Mouse (Mus musculus): Measurements from ENCODE around the gene Cd109. TPM values are rescaled to one million over a fixed set of nuclear protein-coding genes. Genes with fewer than 3 reads are reported as not detected.

Gene Cd109
- total and polyA plus RNA-seq, 3 experiments, result not detected

GRCm38 (mm10) chr9:78588411-78589033, 26.8 kb upstream of the Cd109 start (continued):
- TF ChIP-seq JUND (IDR thresholded peaks at IDR 0.05; ENCODE audit: low read depth, low read length) (0 out of 2 replicates have a peak, but pooled peaks have one; percentile 47), TAL1 (IDR thresholded peaks at IDR 0.05; ENCODE audit: low read length) (0 out of 2 replicates have a peak, but pooled peaks have one; percentile 9), USF1 (IDR thresholded peaks at IDR 0.05; ENCODE audit: low read depth, low read length) (peak; percentile 92)

- no peak for DNase-seq (ENCODE audit: low read depth, low spot score)
- Histone ChIP-seq H3K9me3 (replicated peaks; ENCODE audit: insufficient read depth, low read length) (no peaks in the 10 kb centered on the region), H3K79me2 (ENCODE audit: control insufficient read depth, insufficient read depth, low read length, poor library complexity) (no peaks in the 10 kb centered on the region; the same call in 1 of the 2 replicates), H3K9ac (ENCODE audit: control insufficient read depth, low read depth, low read length, poor library complexity, severe bottlenecking) (no peak overlapping the region), H3K27ac (ENCODE audit: control insufficient read depth, low read depth, low read length) (no peak overlapping the region), H3K36me3 (ENCODE audit: control insufficient read depth in 1 of 2, insufficient read depth in 2 of 2, low read length in 2 of 2) (peaks cover 0 to 14% of the 10 kb centered on the region in 2 experiments; a peak in 2 of 4 replicates), H3K27me3 (ENCODE audit: control insufficient read depth in 1 of 2, insufficient read depth in 2 of 2, low read length in 2 of 2) (no peaks in the 10 kb centered on the region), H3K4me3 (ENCODE audit: control insufficient read depth in 1 of 2, insufficient read depth in 1 of 2, low read depth in 2 of 2, low read length in 2 of 2) (no peak overlapping the region), H3K4me1 (ENCODE audit: control insufficient read depth in 1 of 2, insufficient read depth in 2 of 2, low read length in 2 of 2) (peaks cover 4 to 7% of the 10 kb centered on the region in 2 experiments; a peak in 2 of 4 replicates)
- TF ChIP-seq MAFK (IDR thresholded peaks at IDR 0.05; ENCODE audit: borderline replicate concordance, low read depth, low read length), result peak; percentile 84
- TF ChIP-seq RAD21 (IDR thresholded peaks at IDR 0.05; ENCODE audit: low read depth, low read length), result no peak
- no peak for TF ChIP-seq HCFC1 (IDR thresholded peaks at IDR 0.05; ENCODE audit: low read depth, low read length)
- TF ChIP-seq JUND (IDR thresholded peaks at IDR 0.05; ENCODE audit: low read depth, low read length), result no peak
- no peak for TF ChIP-seq SIN3A (IDR thresholded peaks at IDR 0.05; ENCODE audit: low read length)
- no peak for TF ChIP-seq NELFE (IDR thresholded peaks at IDR 0.05; ENCODE audit: low read depth, low read length)
- TF ChIP-seq ZC3H11A (IDR thresholded peaks at IDR 0.05; ENCODE audit: low read depth, low read length), result no peak
- TF ChIP-seq ELF1 (IDR thresholded peaks at IDR 0.05; ENCODE audit: low read depth, low read length), result no peak
These were observed 24.9 kb upstream of the Cd109 start for GRCm38 (mm10) chr9:78590471-78590870.

GRCm38 (mm10) chr9:78595257-78595656, 20.1 kb upstream of the Cd109 start:
- H3K9ac ChIP-seq (ENCODE audit: control insufficient read depth, low read depth, low read length, poor library complexity, severe bottlenecking), result no peak overlapping the region
- H3K36me3 ChIP-seq (ENCODE audit: control insufficient read depth in 1 of 2, insufficient read depth in 2 of 2, low read length in 2 of 2), result peaks cover 0 to 11% of the 10 kb centered on the region in 2 experiments; a peak in 2 of 4 replicates
- H3K4me1 ChIP-seq (ENCODE audit: control insufficient read depth in 1 of 2, insufficient read depth in 2 of 2, low read length in 2 of 2), result peaks cover 5 to 7% of the 10 kb centered on the region in 2 experiments
- TF ChIP-seq RCOR1 (IDR thresholded peaks at IDR 0.05; ENCODE audit: low read depth, low read length), result peak; percentile 39; the same call in 1 of the 2 replicates
- no peak for TF ChIP-seq KAT2A (conservative IDR thresholded peaks at IDR 0.05; ENCODE audit: low read depth, low read length)
- TF ChIP-seq ZC3H11A (IDR thresholded peaks at IDR 0.05; ENCODE audit: low read depth, low read length), result no peak
- no peak for TF ChIP-seq RAD21 (IDR thresholded peaks at IDR 0.05; ENCODE audit: low read depth, low read length)
- peak; percentile 53; the same call in 1 of the 2 replicates for TF ChIP-seq ETS1 (IDR thresholded peaks at IDR 0.05; ENCODE audit: low read depth, low read length)
- TF ChIP-seq POLR2AphosphoS5 (IDR thresholded peaks at IDR 0.05; ENCODE audit: borderline replicate concordance, low read depth, low read length), result no peak
- no peak for TF ChIP-seq NELFE (IDR thresholded peaks at IDR 0.05; ENCODE audit: low read depth, low read length)
- TF ChIP-seq CHD2 (IDR thresholded peaks at IDR 0.05; ENCODE audit: low read length), result no peak
- no peak for TF ChIP-seq POLR2A (IDR thresholded peaks at IDR 0.05; ENCODE audit: control insufficient read depth in 1 of 2, insufficient read depth in 1 of 2, low read depth in 1 of 2, low read length in 2 of 2, poor library complexity in 1 of 2)
- TF ChIP-seq GABPA (IDR thresholded peaks at IDR 0.05; ENCODE audit: low read depth, low read length), result no peak
- no peak for TF ChIP-seq MAX (IDR thresholded peaks at IDR 0.05; ENCODE audit: low read length)
- peak; percentile 52; the same call in 1 of the 2 replicates for TF ChIP-seq GATA1 (IDR thresholded peaks at IDR 0.05; ENCODE audit: low read depth, low read length)
- no peak for TF ChIP-seq TCF12 (IDR thresholded peaks at IDR 0.05; ENCODE audit: low read depth, low read length)
- no peak for TF ChIP-seq JUND (IDR thresholded peaks at IDR 0.05; ENCODE audit: low read depth, low read length)
- 0 out of 4 replicates have a peak, but pooled peaks of 1 of the 2 experiments have one; percentile 14 for TF ChIP-seq EP300 (IDR thresholded peaks at IDR 0.05; ENCODE audit: low read depth in 1 of 2, low read length in 2 of 2)
- no peak for TF ChIP-seq MEF2A (IDR thresholded peaks at IDR 0.05; ENCODE audit: extremely low read depth, insufficient replicate concordance, low read depth, low read length, poor library complexity, severe bottlenecking)
- TF ChIP-seq MYC (IDR thresholded peaks at IDR 0.05; ENCODE audit: low read depth, low read length), result no peak
- TF ChIP-seq USF2 (IDR thresholded peaks at IDR 0.05; ENCODE audit: borderline replicate concordance in 1 of 2, insufficient read depth in 1 of 2, low read depth in 1 of 2, low read length in 2 of 2), result no peak
- TF ChIP-seq USF1 (IDR thresholded peaks at IDR 0.05; ENCODE audit: low read depth, low read length), result no peak
- peak; percentile 53 for DNase-seq (ENCODE audit: low read depth, low spot score)
- H3K27ac ChIP-seq (ENCODE audit: control insufficient read depth, low read depth, low read length), result no peak overlapping the region
- H3K4me3 ChIP-seq (ENCODE audit: control insufficient read depth in 1 of 2, insufficient read depth in 1 of 2, low read depth in 2 of 2, low read length in 2 of 2), result no peak overlapping the region
- no peaks in the 10 kb centered on the region for H3K9me3 ChIP-seq (replicated peaks; ENCODE audit: insufficient read depth, low read length)
- H3K27me3 ChIP-seq (ENCODE audit: control insufficient read depth in 1 of 2, insufficient read depth in 2 of 2, low read length in 2 of 2), result peaks cover 5 to 6% of the 10 kb centered on the region in 2 experiments
- H3K79me2 ChIP-seq (ENCODE audit: control insufficient read depth, insufficient read depth, low read length, poor library complexity), result no peaks in the 10 kb centered on the region
